Mouse (Mus musculus) liver, embryonic 18 days (tissue): ENCODE results near the gene Rps24. TPM values are rescaled to one million over a fixed set of nuclear protein-coding genes. Genes with fewer than 3 reads are reported as not detected.

Source experiments
- polyA plus RNA-seq: library from polyadenylated mRNA; depleted of rRNA; stranded (reverse); fragments of >200 nt; gene quantifications from 2 replicates; pipeline ENCODE4 v1.2.3, GENCODE M21; 2012; rRNA removed

Rps24 gene
- polyA plus RNA-seq: 1,833 and 1,942 TPM in 2 replicates

DNA sequence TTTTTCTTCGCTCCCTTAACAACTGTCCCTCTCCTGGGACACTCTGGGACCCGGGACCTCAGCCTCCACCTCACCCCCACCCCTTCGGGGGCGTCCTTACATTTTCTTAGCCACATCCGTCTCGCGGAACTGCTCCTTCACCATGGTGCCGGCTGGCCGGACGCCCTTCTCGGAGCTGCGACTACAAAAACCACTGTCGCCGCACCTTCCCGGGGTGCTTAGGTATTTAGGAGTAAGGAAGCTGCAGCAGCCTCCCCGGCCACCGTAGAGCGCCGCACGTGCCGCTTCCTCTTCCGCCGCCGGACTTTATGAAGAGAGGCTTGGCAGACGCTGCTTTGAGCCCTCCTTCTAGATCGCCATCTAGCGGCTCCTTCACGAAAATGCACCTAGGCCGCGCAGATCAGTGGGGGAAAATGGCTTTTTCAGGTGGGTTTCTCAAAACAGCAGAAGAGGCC lies at the start of gene Rps24, which contains the start of gene Polr3a:
Gene Rps24, plus strand, starts transcription at position 353 of the 455 bp plus-strand sequence.
Gene Polr3a, minus strand, starts transcription at position 286 of the 455 bp plus-strand sequence.

Other genes starting within 250 kb of the Rps24 start
- gene Dlg5, start 241.2 kb upstream of the Rps24 start, polyA plus RNA-seq: 1.8 and 2.3 TPM in 2 replicates
- gene E330034G19Rik, start 193.9 kb upstream of the Rps24 start, polyA plus RNA-seq: not detected in 2 replicates
- gene Polr3a, start 67 bp upstream of the Rps24 start, polyA plus RNA-seq: 3.4 and 4.9 TPM in 2 replicates